Mouse (Mus musculus) megakaryocyte, embryonic 14.5 days (primary cell): Measurements from ENCODE around the gene Nat8f2.
"Not testable (repeated sequence)": the region's sequence is repeated elsewhere in the genome, so short reads cannot be mapped to it uniquely, and the experiment has no call there.

Experiments used
- FLI1 ChIP-seq: IDR thresholded peaks from 2 replicates; pipeline ENCODE4 v1.6.1; 2012; ENCODE audit warnings: low read length, inconsistent platforms, mixed read lengths
- GATA1 ChIP-seq: IDR thresholded peaks from 3 replicates; pipeline ENCODE4 v1.6.1; 2012; ENCODE audit warnings: mixed read lengths, low read length, inconsistent platforms, borderline replicate concordance

GRCm38 (mm10) chr6:85898596-85899475 is 29.9 kb upstream of the Nat8f2 start:
- TF ChIP-seq GATA1, FLI1: not testable (repeated sequence)
